Mouse (Mus musculus) lung, postnatal 0 days (tissue): ENCODE data around the gene Ilkap.

Experiments used
- CTCF ChIP-seq: IDR thresholded peaks from 2 replicates; pipeline ENCODE4 v1.5.1; 2016; ENCODE audit warnings: antibody characterized with exemption, mild to moderate bottlenecking
- EP300 ChIP-seq: IDR thresholded peaks from 2 replicates; pipeline ENCODE4 v1.6.1; 2016; ENCODE audit warnings: antibody characterized with exemption, mild to moderate bottlenecking, control low read depth

DNA sequence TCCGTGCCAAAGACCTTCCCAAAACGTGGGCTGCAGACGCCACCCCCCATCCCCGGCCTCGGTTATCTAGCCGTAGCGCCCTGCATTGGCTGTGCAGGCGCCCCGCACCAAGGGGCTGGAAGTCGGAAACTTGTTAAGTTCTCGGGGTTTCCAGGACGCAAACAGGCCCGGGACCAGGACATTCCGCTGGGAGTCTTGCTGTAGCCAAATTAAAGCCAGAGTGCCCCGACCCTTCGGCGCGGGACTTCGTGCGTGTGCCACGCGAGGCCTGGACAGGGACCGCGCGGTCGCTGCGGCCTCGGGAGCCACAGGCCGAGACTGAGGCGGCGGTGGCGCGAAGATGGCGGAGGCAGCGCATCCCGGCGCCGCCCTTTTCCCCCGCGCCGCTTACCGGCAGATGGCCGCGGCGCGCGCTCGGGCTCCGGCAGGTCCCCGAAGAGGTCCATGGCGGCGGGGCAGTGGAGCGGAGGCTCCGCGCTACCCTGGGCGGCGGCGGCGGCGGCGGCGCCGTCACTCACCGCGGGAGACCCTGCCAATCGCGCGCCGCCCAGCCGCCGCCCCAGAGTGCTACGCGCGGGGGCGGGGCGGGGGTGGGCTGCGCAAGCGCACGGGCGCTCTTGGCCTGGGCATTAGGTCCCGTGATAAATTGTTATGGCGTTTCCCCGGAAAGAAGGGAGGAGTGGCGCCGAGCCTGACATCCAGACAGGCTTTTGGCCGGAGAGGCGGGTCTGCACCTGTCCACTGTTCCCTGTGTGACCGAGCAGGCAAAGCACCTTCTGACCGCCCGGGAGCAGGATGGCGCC lies at the start of gene Ilkap:
- TF ChIP-seq CTCF (no peak; the same call in 1 of the 2 replicates), EP300 (no peak)
